Mouse (Mus musculus) G1E (cell line): Measurements from ENCODE around the gene Cpb1.

ENCODE experiments used
- CTCF ChIP-seq: IDR thresholded peaks from 2 replicates; pipeline ENCODE4 v1.5.1; 2012; ENCODE audit warnings: low read depth, low read length, inconsistent platforms, mixed read lengths
- TAL1 ChIP-seq: conservative IDR thresholded peaks from 2 replicates; pipeline ENCODE4 v1.6.1; 2012; ENCODE audit warnings: low read depth, low read length, inconsistent platforms, mixed read lengths

DNA sequence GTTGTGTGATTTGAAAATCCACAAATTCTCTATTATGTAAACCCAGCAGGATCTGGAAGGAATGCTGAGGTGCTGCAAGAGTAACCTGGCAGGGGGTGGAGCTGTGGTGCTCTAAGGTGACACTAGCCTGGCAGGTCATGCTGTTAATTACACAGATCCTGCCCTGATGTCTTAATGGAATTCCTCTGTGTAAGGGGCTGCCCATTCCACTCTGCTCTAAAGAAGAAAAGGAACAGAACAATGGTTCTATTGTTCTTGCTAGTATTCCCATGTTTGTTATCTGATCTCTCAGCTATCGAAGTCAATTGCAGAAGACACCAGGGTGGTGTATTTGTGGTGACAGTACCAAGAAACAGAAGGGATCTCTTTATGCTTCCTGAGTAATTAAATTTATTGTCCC, 41.7 kb upstream of the Cpb1 start:
- TF ChIP-seq CTCF, result no peak
- TF ChIP-seq TAL1, result no peak
